ENCODE assay signal across 9 mouse cellular contexts in genomic region chr4:155770626-155771025, GRCm38 (mm10). TPM values are rescaled to one million over a fixed set of nuclear protein-coding genes. Genes with fewer than 3 reads are reported as not detected.
DNase-seq lines count a peak whose midpoint lies in the region; ATAC-seq and TF ChIP-seq lines count a peak whose summit lies in the region.
"Had no signal": no experiment of that assay in that cellular context is flagged by ENCODE, and none has a peak within 500 bp of the region (broad histone marks: within the 10 kb centered on the region; RNA-seq: fewer than 3 reads in every experiment).

No protein-coding gene starts in this region.

- no peak for DNase-seq in neural tube, embryonic 11.5 days (ENCODE audit: low spot score)
- no peak for DNase-seq in neural tube, embryonic 10.5 days (ENCODE audit: extremely low spot score, low spot score)
- peak; percentile 74 to 88 for DNase-seq in gastrocnemius, adult 8-10 months (ENCODE audit: low spot score in 2 of 2)
- DNase-seq in limb, embryonic 14.5 days (ENCODE audit: low spot score), result no peak
- DNase-seq in adrenal gland, postnatal 10 days, result no peak
- no peak for DNase-seq in right cerebral cortex, adult 18-20 months
- no peak for DNase-seq in left cerebral cortex, postnatal 4 days

- WGBS in neural tube, embryonic 11.5 days, result 47% methylated on average over 24 of the region's 24 CpGs
- WGBS in limb, embryonic 14.5 days, result 41% methylated on average over 21 of the region's 24 CpGs
- WGBS in stomach, embryonic 16.5 days, result 37% methylated on average over 24 of the region's 24 CpGs

- ATAC-seq in neural tube, embryonic 11.5 days (ENCODE audit: insufficient read depth, low FRiP score, low TSS enrichment), result peak; percentile 10; the same call in 1 of the 2 replicates
- ATAC-seq in limb, embryonic 14.5 days (ENCODE audit: low FRiP score, low read depth), result no peak
- ATAC-seq in stomach, embryonic 16.5 days (ENCODE audit: insufficient read depth, low FRiP score), result no peak

- H3K4me2 ChIP-seq in neural tube, embryonic 11.5 days (ENCODE audit: low read depth), result peak overlapping the region; percentile 83
- peak overlapping the region; percentile 80 for H3K4me2 ChIP-seq in limb, embryonic 14.5 days (replicated peaks; ENCODE audit: low read depth, low read length, severe bottlenecking)
- H3K4me2 ChIP-seq in stomach, embryonic 16.5 days (ENCODE audit: low read depth, low read length), result peak overlapping the region; percentile 81

- peaks cover 6% of the 10 kb centered on the region for H3K4me1 ChIP-seq in neural tube, embryonic 11.5 days (ENCODE audit: control insufficient read depth, insufficient read depth, low read length)
- peaks cover 16% of the 10 kb centered on the region for H3K4me1 ChIP-seq in limb, embryonic 14.5 days (ENCODE audit: control insufficient read depth, insufficient read depth, low read length)
- H3K4me1 ChIP-seq in stomach, embryonic 16.5 days (ENCODE audit: control insufficient read depth, insufficient read depth, low read length), result peaks cover 20% of the 10 kb centered on the region

- no peak for TF ChIP-seq POLR2A in limb, embryonic 14.5 days (IDR thresholded peaks at IDR 0.05; ENCODE audit: borderline replicate concordance, extremely low read depth, insufficient read depth, insufficient read length)

- no peaks in the 10 kb centered on the region for H3K27me3 ChIP-seq in neural tube, embryonic 11.5 days (ENCODE audit: control insufficient read depth, insufficient read depth, low read length)
- no peaks in the 10 kb centered on the region for H3K27me3 ChIP-seq in limb, embryonic 14.5 days (ENCODE audit: control insufficient read depth, insufficient read depth, low read length)
- H3K27me3 ChIP-seq in stomach, embryonic 16.5 days (ENCODE audit: control insufficient read depth, insufficient read depth, low read length), result no peaks in the 10 kb centered on the region

- peak overlapping the region; percentile 50 for H3K4me3 ChIP-seq in neural tube, embryonic 11.5 days (ENCODE audit: low read depth, low read length)
- peak overlapping the region; percentile 53 for H3K4me3 ChIP-seq in limb, embryonic 14.5 days (replicated peaks; ENCODE audit: low read length)
- H3K4me3 ChIP-seq in stomach, embryonic 16.5 days (replicated peaks; ENCODE audit: low read length), result peak overlapping the region; percentile 48

- intact Hi-C loops in left cerebral cortex, postnatal 4 days (cut with DNase I), result no loop called here

- H3K27ac ChIP-seq in neural tube, embryonic 11.5 days (ENCODE audit: low read depth, low read length), result no peak overlapping the region
- no peak overlapping the region for H3K27ac ChIP-seq in limb, embryonic 14.5 days (replicated peaks; ENCODE audit: low read depth, low read length)
- no peak overlapping the region for H3K27ac ChIP-seq in stomach, embryonic 16.5 days (ENCODE audit: low read length)

- H3K9ac ChIP-seq in neural tube, embryonic 11.5 days (ENCODE audit: low read length), result peak overlapping the region; percentile 87
- peak overlapping the region; percentile 84 for H3K9ac ChIP-seq in limb, embryonic 14.5 days (ENCODE audit: low read depth, low read length, severe bottlenecking)
- peak overlapping the region; percentile 79 for H3K9ac ChIP-seq in stomach, embryonic 16.5 days (ENCODE audit: low read length)

- no peaks in the 10 kb centered on the region for H3K36me3 ChIP-seq in neural tube, embryonic 11.5 days (ENCODE audit: control insufficient read depth, insufficient read depth, low read length)
- no peaks in the 10 kb centered on the region for H3K36me3 ChIP-seq in limb, embryonic 14.5 days (ENCODE audit: control insufficient read depth, insufficient read depth, low read length)
- no peaks in the 10 kb centered on the region for H3K36me3 ChIP-seq in stomach, embryonic 16.5 days (ENCODE audit: control insufficient read depth, insufficient read depth, low read length)

- H3K9me3 ChIP-seq in neural tube, embryonic 11.5 days (ENCODE audit: control insufficient read depth, low read length), result no peaks in the 10 kb centered on the region
- H3K9me3 ChIP-seq in limb, embryonic 14.5 days (ENCODE audit: control insufficient read depth, low read length), result no peaks in the 10 kb centered on the region
- no peaks in the 10 kb centered on the region for H3K9me3 ChIP-seq in stomach, embryonic 16.5 days (replicated peaks; ENCODE audit: control insufficient read depth, low read length)

RNA-seq across cellular contexts. Expression of gene Vwa1, which starts 3.9 kb away (rescaled TPM):
- polyA plus RNA-seq in neural tube, embryonic 11.5 days (2014; fragmentation: Nextera tagmentation; extraction: Ambion mirVana), result 11.7 and 13.1 TPM in 2 replicates
- total RNA-seq in gastrocnemius, adult 8-10 months (2022), result 1 to 10 TPM; 4.0 to 8.9 (median 6.2) TPM
- 12.4 and 14.9 TPM in 2 replicates for polyA plus RNA-seq in limb, embryonic 14.5 days (2012; rRNA removed)
- polyA plus RNA-seq in limb, embryonic 14.5 days (2014; fragmentation: Nextera tagmentation; extraction: Ambion mirVana), result 11.9 and 13.9 TPM in 2 replicates
- 34.0 and 34.4 TPM in 2 replicates for polyA plus RNA-seq in stomach, embryonic 16.5 days (2015; fragmentation: Nextera tagmentation; extraction: Ambion mirVana)
- total RNA-seq in adrenal gland, postnatal 10 days (2021), result 1 to 10 TPM; 6.6 to 7.9 TPM
- total RNA-seq in left cerebral cortex, postnatal 4 days (2021), result 10 to 100 TPM; 15.6 to 16.4 TPM

RNA-seq across cellular contexts. Expression of gene Atad3a, which starts 9.7 kb away (rescaled TPM):
- 92.4 and 101 TPM in 2 replicates for polyA plus RNA-seq in neural tube, embryonic 11.5 days (2014; fragmentation: Nextera tagmentation; extraction: Ambion mirVana)
- 10 to 100 TPM; 23.8 to 25.1 (median 23.9) TPM for total RNA-seq in gastrocnemius, adult 8-10 months (2022)
- 117 and 135 TPM in 2 replicates for polyA plus RNA-seq in limb, embryonic 14.5 days (2012; rRNA removed)
- 84.8 and 85.2 TPM in 2 replicates for polyA plus RNA-seq in limb, embryonic 14.5 days (2014; fragmentation: Nextera tagmentation; extraction: Ambion mirVana)
- 99.0 and 101 TPM in 2 replicates for polyA plus RNA-seq in stomach, embryonic 16.5 days (2015; fragmentation: Nextera tagmentation; extraction: Ambion mirVana)
- 100 to 1,000 TPM; 118 to 141 TPM for total RNA-seq in adrenal gland, postnatal 10 days (2021)
- total RNA-seq in left cerebral cortex, postnatal 4 days (2021), result 10 to 100 TPM; 64.8 to 69.8 TPM

RNA-seq across cellular contexts. Expression of gene Tmem88b, which starts 15.0 kb away (rescaled TPM):
- 0.33 and 0.49 TPM in 2 replicates for polyA plus RNA-seq in neural tube, embryonic 11.5 days (2014; fragmentation: Nextera tagmentation; extraction: Ambion mirVana)
- under 1 TPM; 0.21 to 0.72 (median 0.31) TPM for total RNA-seq in gastrocnemius, adult 8-10 months (2022)
- polyA plus RNA-seq in limb, embryonic 14.5 days (2012; rRNA removed), result 2.0 and 2.6 TPM in 2 replicates
- polyA plus RNA-seq in limb, embryonic 14.5 days (2014; fragmentation: Nextera tagmentation; extraction: Ambion mirVana), result 0.48 and 0.67 TPM in 2 replicates
- polyA plus RNA-seq in stomach, embryonic 16.5 days (2015; fragmentation: Nextera tagmentation; extraction: Ambion mirVana), result 0.35 and 0.43 TPM in 2 replicates
- total RNA-seq in adrenal gland, postnatal 10 days (2021), result 1 to 10 TPM in 1 of 2 experiments, under 1 TPM in 1; 0.54 to 1.4 TPM
- total RNA-seq in left cerebral cortex, postnatal 4 days (2021), result 1 to 10 TPM; 1.3 TPM

RNA-seq across cellular contexts. Expression of gene Ankrd65, which starts 19.6 kb away (rescaled TPM):
- not detected in 2 replicates for polyA plus RNA-seq in neural tube, embryonic 11.5 days (2014; fragmentation: Nextera tagmentation; extraction: Ambion mirVana)
- not detected for total RNA-seq in gastrocnemius, adult 8-10 months (2022)
- 0.23 TPM in 1 of 2 replicates, not detected in the other for polyA plus RNA-seq in limb, embryonic 14.5 days (2012; rRNA removed)
- not detected in 2 replicates for polyA plus RNA-seq in limb, embryonic 14.5 days (2014; fragmentation: Nextera tagmentation; extraction: Ambion mirVana)
- polyA plus RNA-seq in stomach, embryonic 16.5 days (2015; fragmentation: Nextera tagmentation; extraction: Ambion mirVana), result 0.31 and 0.35 TPM in 2 replicates
- not detected for total RNA-seq in adrenal gland, postnatal 10 days (2021)
- not detected for total RNA-seq in left cerebral cortex, postnatal 4 days (2021)
- polyA plus RNA-seq: brain, embryonic 14.5 days had no signal

RNA-seq across cellular contexts. Expression of gene Mrpl20, which starts 32.1 kb away (rescaled TPM):
- 225 and 246 TPM in 2 replicates for polyA plus RNA-seq in neural tube, embryonic 11.5 days (2014; fragmentation: Nextera tagmentation; extraction: Ambion mirVana)
- 10 to 100 TPM; 46.2 to 50.5 (median 47.7) TPM for total RNA-seq in gastrocnemius, adult 8-10 months (2022)
- polyA plus RNA-seq in limb, embryonic 14.5 days (2012; rRNA removed), result 72.2 and 97.5 TPM in 2 replicates
- polyA plus RNA-seq in limb, embryonic 14.5 days (2014; fragmentation: Nextera tagmentation; extraction: Ambion mirVana), result 199 and 215 TPM in 2 replicates
- polyA plus RNA-seq in stomach, embryonic 16.5 days (2015; fragmentation: Nextera tagmentation; extraction: Ambion mirVana), result 191 and 199 TPM in 2 replicates
- total RNA-seq in adrenal gland, postnatal 10 days (2021), result 100 to 1,000 TPM; 149 to 168 TPM
- total RNA-seq in left cerebral cortex, postnatal 4 days (2021), result 100 to 1,000 TPM; 102 to 104 TPM

Comparison
In these comparisons a context has a peak if more than half of its experiments do, and no peak if none do; other contexts are left out.
1. DNase-seq: peak in gastrocnemius, adult 8-10 months (2 of 2); none in neural tube, embryonic 11.5 days (single experiment), neural tube, embryonic 10.5 days (single experiment), limb, embryonic 14.5 days (single experiment), adrenal gland, postnatal 10 days (single experiment), right cerebral cortex, adult 18-20 months (single experiment) and left cerebral cortex, postnatal 4 days (single experiment).
2. Peak in every context shown above with its lines, with median percentiles within 50 percentile points of each other: H3K4me2 ChIP-seq, H3K4me3 ChIP-seq and H3K9ac ChIP-seq.